Mouse (Mus musculus): ENCODE data around the gene Bend7.

GRCm38 (mm10) chr2:4849449-4849848, 131.8 kb downstream of the Bend7 start:
- TF ChIP-seq TBP (IDR thresholded peaks at IDR 0.05; ENCODE audit: low read depth, low read length) (no peak), MEF2A (IDR thresholded peaks at IDR 0.05; ENCODE audit: extremely low read depth, insufficient replicate concordance, low read depth, low read length, poor library complexity, severe bottlenecking) (no peak), NRF1 (IDR thresholded peaks at IDR 0.05; ENCODE audit: insufficient read depth, low read depth, low read length, poor library complexity, severe bottlenecking) (no peak), KAT2A (conservative IDR thresholded peaks at IDR 0.05; ENCODE audit: low read depth, low read length) (no peak), MAFK (IDR thresholded peaks at IDR 0.05; ENCODE audit: borderline replicate concordance, low read depth, low read length) (no peak), GATA1 (IDR thresholded peaks at IDR 0.05; ENCODE audit: low read depth, low read length) (no peak), ZNF384 (IDR thresholded peaks at IDR 0.05; ENCODE audit: low read depth, low read length) (no peak)

Measured in MEL (cell line).